Mouse (Mus musculus): ENCODE results near the gene Rtf1. TPM values are rescaled to one million over a fixed set of nuclear protein-coding genes. Genes with fewer than 3 reads are reported as not detected.

Rtf1 gene
- polyA plus RNA-seq, 1 experiment from 2014 or later, result 73.9 TPM

DNA sequence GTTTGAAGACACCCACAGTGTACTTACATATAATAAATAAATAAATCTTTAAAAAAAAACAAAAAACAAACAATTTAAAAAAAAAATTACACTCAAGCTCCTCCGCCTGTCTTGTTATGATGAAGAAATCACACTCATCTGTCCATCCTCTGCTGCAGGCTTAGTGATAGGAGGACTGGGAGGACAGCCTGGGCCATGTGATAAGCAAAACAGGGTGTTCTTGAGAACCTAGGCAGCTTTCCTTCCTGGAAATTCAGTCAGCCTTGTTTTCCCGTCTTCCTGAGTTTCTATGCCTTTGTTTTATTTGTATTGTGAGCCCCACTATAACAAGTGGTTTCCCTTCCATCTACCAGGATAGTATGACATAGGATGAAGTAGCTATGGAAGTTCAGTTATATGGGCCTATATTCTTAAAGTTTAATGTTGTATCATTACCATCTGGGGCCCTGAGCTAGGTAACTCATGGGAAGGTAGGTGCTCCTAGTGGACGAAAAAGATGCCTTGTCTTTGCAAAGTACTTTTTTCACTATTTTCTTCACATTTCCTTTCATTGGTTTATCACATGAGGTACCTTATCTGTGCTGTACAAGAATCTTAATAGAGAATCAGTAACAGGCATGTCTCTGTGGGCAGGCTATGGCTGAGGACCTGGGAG is 53.0 kb downstream of the Rtf1 start:
- no peak for DNase-seq (ENCODE audit: low spot score)

- DNase-seq (ENCODE audit: low spot score), result no peak
Measured at GRCm38 (mm10) chr2:119730735-119731134, 55.9 kb downstream of the Rtf1 start.

DNA sequence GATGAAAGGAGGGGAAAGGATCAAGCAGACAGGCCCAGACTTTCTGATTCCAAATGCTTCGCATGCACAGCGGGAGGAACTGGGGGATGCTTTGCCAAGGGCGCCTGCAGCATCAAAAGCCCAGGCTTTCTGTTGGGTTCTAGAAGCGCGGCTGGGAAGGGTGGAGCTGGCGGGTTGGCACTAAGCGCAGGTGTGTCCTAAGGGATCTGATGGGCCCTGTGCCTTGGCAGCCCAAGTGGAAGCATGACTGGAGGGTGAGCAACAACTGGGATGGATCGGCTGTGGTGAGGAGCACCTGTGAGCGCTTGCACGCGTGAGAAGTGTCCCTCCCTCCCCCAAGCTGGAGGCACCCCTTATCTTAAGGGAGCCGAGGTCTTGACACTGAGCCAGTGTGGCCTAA is 62.3 kb downstream of the Rtf1 start:
- DNase-seq (ENCODE audit: low spot score), result no peak

DNA sequence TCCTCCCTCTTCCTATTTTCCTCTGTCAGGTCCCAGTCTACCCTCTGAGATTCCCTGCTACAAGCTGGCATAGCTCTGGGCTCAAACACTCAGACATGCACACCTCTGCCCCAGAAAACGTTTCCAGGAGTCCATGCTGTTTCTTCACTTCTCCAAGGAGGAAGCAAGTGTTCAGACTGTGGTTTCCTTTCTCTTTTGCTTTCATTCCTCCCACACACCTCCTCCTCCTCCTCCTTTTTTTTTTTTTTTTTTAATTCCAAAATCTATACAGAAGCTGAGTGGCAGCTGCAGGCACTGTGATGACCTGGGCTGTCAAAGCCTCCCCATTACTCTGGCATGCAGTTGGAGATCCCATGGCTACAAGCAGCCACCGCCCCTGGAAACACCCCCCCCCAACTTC is 65.7 kb downstream of the Rtf1 start:
- DNase-seq (ENCODE audit: low spot score), result no peak

- DNase-seq (ENCODE audit: low spot score), result peak; percentile 88
Measured at GRCm38 (mm10) chr2:119741581-119742411, 66.9 kb downstream of the Rtf1 start, which contains the start of gene Itpka. Gene Itpka (plus strand): TSS chr2:119742337.

DNA sequence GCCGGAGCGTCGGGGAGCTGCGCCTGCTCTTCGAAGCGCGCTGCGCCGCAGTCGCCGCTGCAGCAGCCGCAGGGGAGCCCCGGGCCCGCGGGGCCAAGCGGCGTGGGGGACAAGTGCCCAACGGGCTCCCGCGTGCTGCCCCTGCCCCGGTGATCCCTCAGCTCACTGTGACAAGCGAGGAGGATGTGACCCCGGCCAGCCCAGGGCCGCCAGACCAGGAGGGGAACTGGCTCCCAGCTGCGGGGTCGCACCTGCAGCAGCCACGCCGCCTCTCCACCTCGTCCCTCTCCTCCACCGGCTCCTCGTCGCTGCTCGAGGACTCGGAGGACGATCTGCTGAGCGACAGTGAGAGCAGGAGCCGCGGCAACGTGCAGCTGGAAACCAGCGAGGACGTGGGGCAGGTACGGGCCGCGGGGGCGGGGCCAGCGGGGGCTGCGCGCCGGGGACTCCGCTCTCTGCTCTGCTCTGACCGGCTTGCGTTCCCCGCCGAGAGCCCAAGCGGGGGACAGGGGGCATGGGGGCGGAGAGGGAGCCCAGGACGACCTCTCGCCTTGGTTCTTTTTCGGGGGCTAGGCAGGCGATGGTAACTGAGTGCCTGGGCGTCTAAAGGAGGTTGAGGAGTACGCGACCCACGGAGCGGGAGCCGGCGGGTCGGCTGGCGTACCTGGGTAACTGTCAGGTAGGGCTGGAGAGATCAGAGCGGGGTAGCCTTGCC is 67.8 kb downstream of the Rtf1 start:
- DNase-seq (ENCODE audit: low spot score), result peak; percentile 56

- no peak for DNase-seq (ENCODE audit: low spot score)
Measured at GRCm38 (mm10) chr2:119743176-119743807, 68.4 kb downstream of the Rtf1 start.

- DNase-seq (ENCODE audit: low spot score), result no peak
Measured at GRCm38 (mm10) chr2:119743808-119744162, 68.9 kb downstream of the Rtf1 start.

GRCm38 (mm10) chr2:119744163-119745111 is 69.6 kb downstream of the Rtf1 start:
- peak; percentile 17 for DNase-seq (ENCODE audit: low spot score)

GRCm38 (mm10) chr2:119745281-119745680 is 70.4 kb downstream of the Rtf1 start:
- DNase-seq (ENCODE audit: low spot score), result no peak

- DNase-seq (ENCODE audit: low spot score), result no peak
Measured at GRCm38 (mm10) chr2:119747554-119747953, 72.7 kb downstream of the Rtf1 start.

DNA sequence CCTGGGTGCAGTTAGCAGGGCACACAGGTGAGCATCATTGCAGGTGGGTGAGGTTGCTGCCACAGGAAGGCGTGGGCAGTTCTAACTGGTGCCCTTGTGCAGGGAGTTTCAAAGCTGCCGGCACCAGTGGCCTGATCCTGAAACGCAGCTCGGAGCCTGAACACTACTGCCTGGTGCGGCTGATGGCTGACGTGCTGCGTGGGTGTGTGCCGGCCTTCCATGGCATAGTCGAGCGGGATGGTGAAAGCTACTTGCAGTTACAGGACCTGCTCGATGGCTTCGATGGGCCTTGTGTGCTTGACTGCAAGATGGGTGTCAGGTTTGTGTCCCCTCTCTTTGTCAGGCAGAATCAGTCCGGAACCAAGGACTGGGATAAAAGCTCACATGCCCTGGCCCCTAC is 74.4 kb downstream of the Rtf1 start:
- DNase-seq (ENCODE audit: low spot score), result no peak

GRCm38 (mm10) chr2:119757601-119758100 is 82.8 kb downstream of the Rtf1 start:
- DNase-seq (ENCODE audit: low spot score), result no peak

DNA sequence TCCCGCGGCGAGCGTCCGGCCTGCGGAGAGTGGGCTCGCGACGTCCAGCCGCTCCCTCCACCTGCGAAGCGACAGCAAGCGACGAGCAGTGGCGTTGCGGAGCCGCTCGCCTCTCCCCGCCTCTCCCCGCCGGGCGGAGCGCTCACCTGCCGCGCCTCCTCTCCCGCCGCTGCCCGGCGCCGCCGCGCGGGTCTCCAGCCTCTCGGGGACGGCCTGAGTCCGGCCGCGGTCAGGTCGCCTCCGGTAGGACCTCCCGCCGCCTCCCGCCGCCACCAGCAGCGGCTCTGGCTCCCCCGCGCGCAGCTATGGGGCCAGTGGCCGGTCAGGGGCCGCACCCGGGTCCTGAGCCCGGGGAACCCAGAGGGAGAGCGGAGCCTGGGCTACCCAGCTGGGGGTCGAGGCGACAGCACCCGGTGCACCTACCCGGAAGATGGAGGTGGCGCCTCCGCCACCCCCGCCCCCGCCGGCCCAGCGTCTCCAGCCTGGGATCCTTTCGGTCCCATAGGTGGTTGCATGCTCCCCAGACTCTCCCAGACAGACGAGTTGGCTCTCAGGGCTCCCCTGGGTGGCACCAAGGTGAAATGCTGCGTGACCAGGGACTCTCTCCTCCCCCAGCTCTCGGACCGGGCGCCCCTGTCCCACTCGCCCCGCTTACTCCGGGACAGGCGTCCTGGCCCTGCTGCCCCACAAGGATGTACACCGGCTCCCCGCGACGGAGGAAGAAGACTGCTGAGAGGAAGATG is 83.4 kb downstream of the Rtf1 start:
- DNase-seq (ENCODE audit: low spot score), result peak; percentile 29

- peak; percentile 36 for DNase-seq (ENCODE audit: low spot score)
Measured at GRCm38 (mm10) chr2:119758844-119759835, 84.3 kb downstream of the Rtf1 start.

DNA sequence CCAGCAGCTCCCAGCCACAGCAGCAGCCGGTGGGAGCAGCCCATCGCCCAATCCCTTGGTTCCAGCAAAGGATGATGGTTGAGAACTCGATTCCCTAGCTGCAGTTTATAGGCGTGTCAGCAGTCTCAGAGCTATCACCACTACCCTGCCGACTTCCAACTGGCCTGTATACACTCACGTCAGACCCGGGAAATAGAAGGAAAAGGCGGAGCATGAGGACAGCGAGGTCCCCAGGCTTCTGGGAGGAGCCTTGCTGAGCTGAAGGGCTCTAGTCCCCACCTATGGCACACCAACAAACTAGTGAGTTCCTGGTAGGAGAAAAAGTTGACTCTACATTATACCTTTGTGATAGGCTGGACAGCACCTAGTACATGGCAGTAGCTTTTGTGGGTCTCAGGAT is 85.4 kb downstream of the Rtf1 start, which contains the start of gene Ltk:
Gene Ltk (minus strand): TSS at position 181 of the 400 bp plus-strand sequence.
- no peak for DNase-seq (ENCODE audit: low spot score)

- DNase-seq (ENCODE audit: low spot score), result no peak
Measured at GRCm38 (mm10) chr2:119762276-119762675, 87.4 kb downstream of the Rtf1 start.

GRCm38 (mm10) chr2:119763924-119764323 is 89.1 kb downstream of the Rtf1 start:
- DNase-seq (ENCODE audit: low spot score), result no peak

Measured in thymus, postnatal 0 days (tissue).